Mouse (Mus musculus): ENCODE data around the gene 4930447C04Rik.

DNA sequence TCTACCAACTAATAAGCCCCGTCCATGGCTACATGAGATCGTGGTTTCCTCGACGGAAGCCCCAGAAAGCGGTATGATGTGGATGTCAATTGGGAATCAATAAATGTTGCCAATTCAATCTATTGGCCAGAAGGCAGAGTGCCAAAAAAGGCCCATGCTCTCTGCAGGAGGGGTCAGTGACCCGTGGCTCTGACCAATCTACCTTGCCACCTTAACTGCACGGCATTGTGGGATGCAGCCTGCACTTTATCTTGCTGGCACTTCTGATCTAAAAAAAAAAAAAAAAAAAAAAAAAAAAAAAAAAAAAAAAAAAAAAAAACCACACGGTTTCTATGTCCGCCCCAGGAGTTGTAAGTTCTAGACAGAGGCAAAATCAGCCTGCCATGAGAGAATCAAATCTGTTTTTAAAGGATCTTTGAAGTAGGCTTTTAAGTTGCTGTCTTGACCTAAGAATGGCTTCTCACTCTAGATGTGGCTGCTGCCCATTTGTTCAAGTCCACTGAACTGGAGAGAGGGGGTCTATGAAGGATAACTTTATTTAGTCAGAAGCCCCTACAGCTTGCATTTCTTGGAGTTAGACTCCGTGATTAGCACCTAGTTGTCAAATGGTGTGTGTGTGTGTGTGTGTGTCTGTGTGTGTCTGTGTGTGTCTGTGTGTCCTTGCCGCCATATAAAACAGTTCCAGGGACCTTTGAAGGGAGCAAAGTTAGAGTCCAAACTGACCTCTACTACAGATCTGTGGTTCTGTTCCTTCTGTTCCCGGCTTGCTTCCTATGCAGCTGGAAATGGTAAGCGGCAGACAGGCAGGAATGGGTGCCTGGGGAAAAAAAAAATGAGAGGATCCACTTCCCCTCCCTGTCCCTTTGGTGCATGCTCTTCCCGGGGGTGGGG lies 1.7 kb downstream of the 4930447C04Rik start:
- TF ChIP-seq CTCF (IDR thresholded peaks at IDR 0.05; ENCODE audit: low read depth): no peak
- TF ChIP-seq EP300 (IDR thresholded peaks at IDR 0.05; ENCODE audit: low read depth): no peak

All from liver, embryonic 14.5 days (tissue).